Mouse (Mus musculus) small intestine, adult 2 months (tissue): Measurements from ENCODE around the gene Pdxdc1.
"Not testable (repeated sequence)": the region's sequence is repeated elsewhere in the genome, so short reads cannot be mapped to it uniquely, and the experiment has no call there.

Experiments
- CTCF ChIP-seq: fragments of 200-500 bp; IDR thresholded peaks from 2 replicates; pipeline ENCODE4 v1.5.1; 2012; ENCODE audit warnings: low read depth, mild to moderate bottlenecking, control low read depth, inconsistent platforms, low read length, moderate library complexity, mixed read lengths; ENCODE audit not compliant: insufficient replicate concordance, insufficient read length; ENCODE audit errors: extremely low read depth
- POLR2A ChIP-seq: fragments of 200-500 bp; IDR thresholded peaks from 2 replicates; pipeline ENCODE4 v1.6.1; 2012; ENCODE audit warnings: low read depth, mild to moderate bottlenecking, control low read depth, inconsistent platforms, low read length, moderate library complexity

- not testable (repeated sequence) for TF ChIP-seq CTCF, POLR2A
Measured at GRCm38 (mm10) chr16:13793441-13793840, 109.5 kb downstream of the Pdxdc1 start.
